Mouse (Mus musculus): ENCODE results near the gene Flcn. TPM values are rescaled to one million over a fixed set of nuclear protein-coding genes. Genes with fewer than 3 reads are reported as not detected.

The Flcn gene
- polyA plus RNA-seq, 1 experiment = 74.7 TPM

DNA sequence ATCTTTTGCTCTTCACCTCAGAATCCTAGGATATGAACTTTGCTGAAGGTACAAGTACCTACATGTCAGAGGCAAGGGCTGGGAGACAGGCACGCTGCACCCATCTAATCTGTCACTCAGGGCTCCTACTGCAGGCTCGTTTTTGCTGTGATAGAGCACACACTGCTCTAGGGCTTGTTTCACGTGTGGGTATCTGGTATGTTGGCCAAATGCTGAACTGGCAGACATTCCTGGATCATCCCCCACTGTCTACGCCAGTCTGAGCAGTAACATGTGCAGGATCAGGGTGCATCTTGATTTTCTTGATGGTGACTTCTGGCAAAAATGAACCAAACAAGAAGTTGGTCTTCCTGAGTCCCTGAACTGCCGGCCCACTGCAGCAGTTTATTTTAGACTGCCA is 32.6 kb downstream of the Flcn start:
- TF ChIP-seq POLR2A (IDR thresholded peaks at IDR 0.05; ENCODE audit: control insufficient read depth, extremely low read depth, insufficient read depth, low read length, poor library complexity) = no peak
- no peak for TF ChIP-seq CTCF (IDR thresholded peaks at IDR 0.05; ENCODE audit: borderline replicate concordance, control insufficient read depth, extremely low read depth, insufficient read depth, low read length, poor library complexity)
- H3K36me3 ChIP-seq (ENCODE audit: control insufficient read depth, insufficient read depth, low read length) = peaks cover 35% of the 10 kb centered on the region

GRCm38 (mm10) chr11:59775435-59776148 is 34.2 kb downstream of the Flcn start:
- Histone ChIP-seq H3K4me1 (replicated peaks; ENCODE audit: control insufficient read depth, insufficient read depth, low read length) (no peaks in the 10 kb centered on the region), H3K27ac (ENCODE audit: control insufficient read depth, insufficient read depth, low read length) (no peak overlapping the region), H3K27me3 (ENCODE audit: control insufficient read depth, insufficient read depth, low read length) (no peaks in the 10 kb centered on the region), H3K36me3 (ENCODE audit: control insufficient read depth, insufficient read depth, low read length) (peaks cover 52% of the 10 kb centered on the region), H3K4me3 (ENCODE audit: control insufficient read depth, insufficient read depth, low read length) (no peak overlapping the region)
- DNase-seq = no peak
- TF ChIP-seq CTCF (IDR thresholded peaks at IDR 0.05; ENCODE audit: borderline replicate concordance, control insufficient read depth, extremely low read depth, insufficient read depth, low read length, poor library complexity) (no peak), POLR2A (IDR thresholded peaks at IDR 0.05; ENCODE audit: control insufficient read depth, extremely low read depth, insufficient read depth, low read length, poor library complexity) (no peak)
- 94% methylated on average over 13 of the region's 13 CpGs for WGBS

More for the DNA sequence above, 32.6 kb downstream of the Flcn start:
- H3K27me3 ChIP-seq (ENCODE audit: control insufficient read depth, insufficient read depth, low read length) = no peaks in the 10 kb centered on the region
- DNase-seq = no peak
- no peak overlapping the region for H3K27ac ChIP-seq (ENCODE audit: control insufficient read depth, insufficient read depth, low read length)
- WGBS = 96% methylated on average over 5 of the region's 5 CpGs
- H3K4me1 ChIP-seq (replicated peaks; ENCODE audit: control insufficient read depth, insufficient read depth, low read length) = no peaks in the 10 kb centered on the region
- H3K4me3 ChIP-seq (ENCODE audit: control insufficient read depth, insufficient read depth, low read length) = no peak overlapping the region

DNA sequence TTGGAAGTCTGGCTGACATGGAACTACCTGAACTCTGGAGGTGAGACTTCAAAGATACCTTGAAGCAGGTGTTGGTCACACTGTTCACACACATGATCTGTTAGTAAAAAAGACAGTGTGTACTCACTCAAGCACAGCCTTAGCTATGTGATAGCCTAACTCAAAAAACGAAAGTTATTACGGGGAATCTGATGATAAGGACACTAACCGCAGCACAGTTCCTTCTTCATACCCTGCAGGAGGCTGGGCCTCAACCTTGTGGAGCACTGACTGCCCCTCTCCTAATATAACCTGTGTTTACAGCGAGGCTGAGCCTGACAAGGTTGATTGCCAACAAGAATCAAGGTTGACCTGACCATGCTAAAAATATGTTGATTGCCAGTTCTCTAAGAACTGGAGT is 35.3 kb downstream of the Flcn start:
- Histone ChIP-seq H3K36me3 (ENCODE audit: control insufficient read depth, insufficient read depth, low read length) (peaks cover 62% of the 10 kb centered on the region), H3K4me3 (ENCODE audit: control insufficient read depth, insufficient read depth, low read length) (no peak overlapping the region), H3K27me3 (ENCODE audit: control insufficient read depth, insufficient read depth, low read length) (no peaks in the 10 kb centered on the region), H3K27ac (ENCODE audit: control insufficient read depth, insufficient read depth, low read length) (no peak overlapping the region), H3K4me1 (replicated peaks; ENCODE audit: control insufficient read depth, insufficient read depth, low read length) (no peaks in the 10 kb centered on the region)
- DNase-seq = no peak
- TF ChIP-seq CTCF (IDR thresholded peaks at IDR 0.05; ENCODE audit: borderline replicate concordance, control insufficient read depth, extremely low read depth, insufficient read depth, low read length, poor library complexity) (no peak), POLR2A (IDR thresholded peaks at IDR 0.05; ENCODE audit: control insufficient read depth, extremely low read depth, insufficient read depth, low read length, poor library complexity) (no peak)
- whole genome bisulfite sequencing = 60% methylated on average over 4 of the region's 4 CpGs

DNA sequence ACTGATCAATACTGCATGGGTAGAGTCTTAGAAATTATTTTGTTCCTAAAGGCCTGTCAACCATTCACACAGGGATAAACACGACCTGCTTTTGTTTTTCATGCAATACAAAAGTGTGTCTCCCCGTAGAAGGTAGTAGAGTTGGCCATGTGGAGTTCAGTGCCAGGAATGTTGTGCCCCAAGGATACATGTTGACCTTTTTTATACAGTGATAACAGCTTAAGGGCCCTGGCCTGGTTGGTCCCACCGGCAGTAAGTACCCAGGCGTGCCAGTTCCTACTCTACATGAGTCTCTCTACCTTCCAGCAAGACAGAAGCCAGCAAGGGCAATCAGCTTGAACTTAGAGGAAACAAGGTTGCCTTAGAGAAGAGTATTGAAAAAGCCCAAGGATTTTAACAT is 36.9 kb downstream of the Flcn start:
- no peak for DNase-seq
- no peak overlapping the region for H3K4me3 ChIP-seq (ENCODE audit: control insufficient read depth, insufficient read depth, low read length)
- no peak overlapping the region for H3K27ac ChIP-seq (ENCODE audit: control insufficient read depth, insufficient read depth, low read length)
- H3K27me3 ChIP-seq (ENCODE audit: control insufficient read depth, insufficient read depth, low read length) = no peaks in the 10 kb centered on the region
- peaks cover 77% of the 10 kb centered on the region for H3K36me3 ChIP-seq (ENCODE audit: control insufficient read depth, insufficient read depth, low read length)
- no peaks in the 10 kb centered on the region for H3K4me1 ChIP-seq (replicated peaks; ENCODE audit: control insufficient read depth, insufficient read depth, low read length)
- WGBS = 99% methylated on average over 4 of the region's 4 CpGs
- TF ChIP-seq CTCF (IDR thresholded peaks at IDR 0.05; ENCODE audit: borderline replicate concordance, control insufficient read depth, extremely low read depth, insufficient read depth, low read length, poor library complexity) (no peak), POLR2A (IDR thresholded peaks at IDR 0.05; ENCODE audit: control insufficient read depth, extremely low read depth, insufficient read depth, low read length, poor library complexity) (no peak)

DNA sequence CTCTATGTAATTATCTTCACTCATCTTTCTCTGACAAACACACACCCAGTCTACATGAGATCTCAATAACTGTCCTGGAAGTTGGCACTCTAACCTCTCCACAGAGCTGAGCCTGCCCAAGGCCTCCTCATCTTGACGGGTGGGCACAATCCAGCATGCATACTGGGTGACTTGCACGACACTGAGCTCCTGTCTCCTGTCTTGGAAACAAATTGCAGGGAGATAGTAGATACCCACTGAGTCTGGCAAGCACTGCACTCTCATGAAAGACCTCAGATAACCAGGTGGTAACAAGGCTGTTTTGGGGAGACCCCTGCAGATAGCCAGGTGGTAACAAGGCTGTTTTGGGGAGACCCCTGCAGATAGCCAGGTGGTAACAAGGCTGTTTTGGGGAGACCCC is 37.5 kb downstream of the Flcn start:
- H3K36me3 ChIP-seq (ENCODE audit: control insufficient read depth, insufficient read depth, low read length) = peaks cover 81% of the 10 kb centered on the region
- DNase-seq = no peak
- no peaks in the 10 kb centered on the region for H3K4me1 ChIP-seq (replicated peaks; ENCODE audit: control insufficient read depth, insufficient read depth, low read length)
- no peak overlapping the region for H3K4me3 ChIP-seq (ENCODE audit: control insufficient read depth, insufficient read depth, low read length)
- no peak overlapping the region for H3K27ac ChIP-seq (ENCODE audit: control insufficient read depth, insufficient read depth, low read length)
- TF ChIP-seq CTCF (IDR thresholded peaks at IDR 0.05; ENCODE audit: borderline replicate concordance, control insufficient read depth, extremely low read depth, insufficient read depth, low read length, poor library complexity) (no peak), POLR2A (IDR thresholded peaks at IDR 0.05; ENCODE audit: control insufficient read depth, extremely low read depth, insufficient read depth, low read length, poor library complexity) (no peak)
- 94% methylated on average over 2 of the region's 2 CpGs for WGBS
- no peaks in the 10 kb centered on the region for H3K27me3 ChIP-seq (ENCODE audit: control insufficient read depth, insufficient read depth, low read length)

- no peak for DNase-seq
- TF ChIP-seq POLR2A (IDR thresholded peaks at IDR 0.05; ENCODE audit: control insufficient read depth, extremely low read depth, insufficient read depth, low read length, poor library complexity) = no peak
- no peak for TF ChIP-seq CTCF (IDR thresholded peaks at IDR 0.05; ENCODE audit: borderline replicate concordance, control insufficient read depth, extremely low read depth, insufficient read depth, low read length, poor library complexity)
- WGBS = 73% methylated on average over 7 of the region's 7 CpGs
- Histone ChIP-seq H3K27ac (ENCODE audit: control insufficient read depth, insufficient read depth, low read length) (no peak overlapping the region), H3K36me3 (ENCODE audit: control insufficient read depth, insufficient read depth, low read length) (peaks cover 90% of the 10 kb centered on the region), H3K4me3 (ENCODE audit: control insufficient read depth, insufficient read depth, low read length) (no peak overlapping the region), H3K27me3 (ENCODE audit: control insufficient read depth, insufficient read depth, low read length) (no peaks in the 10 kb centered on the region), H3K4me1 (replicated peaks; ENCODE audit: control insufficient read depth, insufficient read depth, low read length) (no peaks in the 10 kb centered on the region)
Observed at GRCm38 (mm10) chr11:59770753-59771152, 39.1 kb downstream of the Flcn start.

All from thymus, adult 2 months (tissue).